Mouse (Mus musculus) lung, postnatal 0 days (tissue): ENCODE results near the gene Pkd1l3. TPM values are rescaled to one million over a fixed set of nuclear protein-coding genes. Genes with fewer than 3 reads are reported as not detected.

Experiments
- ATAC-seq: fragments of 200-750 bp; cut with Nextera tagmentation; 2 replicates; pipeline ENCODE4 v1.8.0; 2017; ENCODE audit warnings: moderate library complexity
- DNase-seq: peaks from one replicate; pipeline ENCODE4 v3.0.0-alpha.2; 2016; ENCODE audit warnings: low spot score
- H3K27ac ChIP-seq: fragments of 300-500 bp; sonication (generic); 2 replicates; pipeline ENCODE4 v1.5.1; 2014; ENCODE audit warnings: antibody characterized with exemption, mild to moderate bottlenecking, low read length, mixed read lengths
- H3K27me3 ChIP-seq: fragments of 300-500 bp; sonication (generic); replicated peaks from 2 replicates; pipeline ENCODE4 v1.6.1; 2014; ENCODE audit warnings: low read length, mixed read lengths; ENCODE audit not compliant: insufficient read depth
- H3K36me3 ChIP-seq: fragments of 300-500 bp; sonication (generic); 2 replicates; pipeline ENCODE4 v1.6.1; 2014; ENCODE audit warnings: low read length, mixed read lengths; ENCODE audit not compliant: insufficient read depth
- H3K4me1 ChIP-seq: fragments of 300-500 bp; sonication (generic); 2 replicates; pipeline ENCODE4 v1.6.1; 2014; ENCODE audit warnings: antibody characterized with exemption, low read depth, low read length, mixed read lengths; ENCODE audit not compliant: insufficient read depth
- H3K4me2 ChIP-seq: fragments of 300-500 bp; sonication (generic); replicated peaks from 2 replicates; pipeline ENCODE4 v1.6.1; 2014; ENCODE audit warnings: low read depth, mild to moderate bottlenecking, low read length, moderate library complexity, mixed read lengths
- H3K4me3 ChIP-seq: fragments of 300-500 bp; sonication (generic); 2 replicates; pipeline ENCODE4 v1.5.1; 2014; ENCODE audit warnings: low read depth, low read length
- H3K9ac ChIP-seq: fragments of 300-500 bp; sonication (generic); replicated peaks from 2 replicates; pipeline ENCODE4 v1.6.1; 2014; ENCODE audit warnings: low read depth, mild to moderate bottlenecking
- H3K9me3 ChIP-seq: fragments of 300-500 bp; sonication (generic); 2 replicates; pipeline ENCODE4 v1.6.1; 2016; ENCODE audit warnings: low read length, mixed read lengths
- CTCF ChIP-seq: IDR thresholded peaks from 2 replicates; pipeline ENCODE4 v1.5.1; 2016; ENCODE audit warnings: antibody characterized with exemption, mild to moderate bottlenecking
- EP300 ChIP-seq: IDR thresholded peaks from 2 replicates; pipeline ENCODE4 v1.6.1; 2016; ENCODE audit warnings: antibody characterized with exemption, mild to moderate bottlenecking, control low read depth
- WGBS: fragments of 180-500 bp; shearing (Covaris S2); extraction: QIAGEN DNeasy Blood & Tissue Kit; methylation state at CpG from one replicate; pipeline ENCODE4 v1.1.7; 2014; 5-methylcytosine and 5-hydroxymethylcytosine counted together
- polyA plus RNA-seq: library from polyadenylated mRNA; unstranded; fragments of >200 nt; fragmentation: Nextera tagmentation; extraction: Ambion mirVana; gene quantifications from 2 replicates; pipeline ENCODE4 v1.2.1, GENCODE M21; 2015

Gene Pkd1l3
- polyA plus RNA-seq, 1 experiment from 2014 or later, result 0.13 TPM

- Histone ChIP-seq H3K27me3 (peaks cover 10% of the 10 kb centered on the region), H3K4me2 (peak overlapping the region; percentile 68), H3K9ac (peak overlapping the region; percentile 87; the same call in 1 of the 2 replicates), H3K9me3 (no peaks in the 10 kb centered on the region), H3K27ac (peak overlapping the region; percentile 92), H3K4me3 (peak overlapping the region; percentile 79), H3K4me1 (peaks cover 8% of the 10 kb centered on the region; the same call in 1 of the 2 replicates), H3K36me3 (peaks cover 15% of the 10 kb centered on the region; the same call in 1 of the 2 replicates)
- 9% methylated on average over 24 of the region's 24 CpGs for WGBS
- DNase-seq (peak; percentile 86), ATAC-seq (peak; percentile 60)
- peak; percentile 87 for TF ChIP-seq EP300
- TF ChIP-seq CTCF, result no peak
Observed at GRCm38 (mm10) chr8:109704565-109705319, 90.4 kb downstream of the Pkd1l3 start.

- peak within 1 kb of the TSS; percentile 79 for H3K4me3 ChIP-seq
- peak within 1 kb of the TSS; percentile 92 for H3K27ac ChIP-seq
- H3K36me3 ChIP-seq, result peaks cover 15% of the 10 kb centered on the region; the same call in 1 of the 2 replicates
- H3K9me3 ChIP-seq, result no peaks in the 10 kb centered on the region
- peak within 1 kb of the TSS; percentile 68 for H3K4me2 ChIP-seq
- peak; percentile 93 for ATAC-seq
- peak; percentile 96 for DNase-seq
- under 1% methylated on average over 26 of the region's 100 CpGs for WGBS
- TF ChIP-seq EP300 (no peak), CTCF (no peak)
- H3K27me3 ChIP-seq, result peaks cover 10% of the 10 kb centered on the region
- peaks cover 8% of the 10 kb centered on the region; the same call in 1 of the 2 replicates for H3K4me1 ChIP-seq
- peak within 1 kb of the TSS; percentile 87 for H3K9ac ChIP-seq
Observed at GRCm38 (mm10) chr8:109705320-109706075, 91.2 kb downstream of the Pkd1l3 start, which contains the start of gene Zfp821. Zfp821 (plus strand) TSS chr8:109705546.

GRCm38 (mm10) chr8:109706076-109706873 lies 92.0 kb downstream of the Pkd1l3 start:
- Histone ChIP-seq H3K9ac (peak overlapping the region; percentile 87), H3K4me1 (peaks cover 8% of the 10 kb centered on the region; the same call in 1 of the 2 replicates), H3K27ac (peak overlapping the region; percentile 92; the same call in 1 of the 2 replicates), H3K9me3 (no peaks in the 10 kb centered on the region), H3K4me3 (peak overlapping the region; percentile 79), H3K36me3 (peaks cover 15% of the 10 kb centered on the region; the same call in 1 of the 2 replicates), H3K27me3 (peaks cover 10% of the 10 kb centered on the region), H3K4me2 (peak overlapping the region; percentile 68)
- 0 out of 2 replicates have a peak, but pooled peaks have one; percentile 2 for ATAC-seq
- 2% methylated on average over 24 of the region's 30 CpGs for WGBS
- TF ChIP-seq CTCF, result no peak
- TF ChIP-seq EP300, result no peak
- DNase-seq, result peak; percentile 51

GRCm38 (mm10) chr8:109706874-109707237 lies 92.5 kb downstream of the Pkd1l3 start:
- H3K4me3 ChIP-seq, result peak overlapping the region; percentile 79; the same call in 1 of the 2 replicates
- no peaks in the 10 kb centered on the region for H3K9me3 ChIP-seq
- TF ChIP-seq EP300 (no peak), CTCF (peak; percentile 90)
- peaks cover 10% of the 10 kb centered on the region for H3K27me3 ChIP-seq
- peak; percentile 80 for DNase-seq
- H3K27ac ChIP-seq, result no peak overlapping the region
- ATAC-seq, result peak; percentile 50
- peaks cover 20% of the 10 kb centered on the region; the same call in 1 of the 2 replicates for H3K36me3 ChIP-seq
- 36% methylated on average over 2 of the region's 2 CpGs for WGBS
- H3K9ac ChIP-seq, result no peak overlapping the region
- peaks cover 8% of the 10 kb centered on the region; the same call in 1 of the 2 replicates for H3K4me1 ChIP-seq
- peak overlapping the region; percentile 68 for H3K4me2 ChIP-seq

GRCm38 (mm10) chr8:109707921-109708320 lies 93.6 kb downstream of the Pkd1l3 start:
- Histone ChIP-seq H3K27ac (no peak overlapping the region), H3K9ac (no peak overlapping the region), H3K36me3 (peaks cover 27% of the 10 kb centered on the region; the same call in 1 of the 2 replicates), H3K4me1 (peaks cover 8% of the 10 kb centered on the region; the same call in 1 of the 2 replicates), H3K4me3 (no peak overlapping the region), H3K9me3 (no peaks in the 10 kb centered on the region), H3K4me2 (no peak overlapping the region), H3K27me3 (peaks cover 1% of the 10 kb centered on the region; the same call in 1 of the 2 replicates)
- WGBS, result 95% methylated on average over 4 of the region's 4 CpGs
- DNase-seq, result no peak
- TF ChIP-seq EP300 (no peak), CTCF (no peak)
- ATAC-seq, result no peak
